Mouse (Mus musculus): ENCODE results near the gene Tchp. TPM values are rescaled to one million over a fixed set of nuclear protein-coding genes. Genes with fewer than 3 reads are reported as not detected.

The Tchp gene
- 6.5 and 9.4 TPM in 2 replicates for polyA plus RNA-seq (2012; rRNA removed)

DNA sequence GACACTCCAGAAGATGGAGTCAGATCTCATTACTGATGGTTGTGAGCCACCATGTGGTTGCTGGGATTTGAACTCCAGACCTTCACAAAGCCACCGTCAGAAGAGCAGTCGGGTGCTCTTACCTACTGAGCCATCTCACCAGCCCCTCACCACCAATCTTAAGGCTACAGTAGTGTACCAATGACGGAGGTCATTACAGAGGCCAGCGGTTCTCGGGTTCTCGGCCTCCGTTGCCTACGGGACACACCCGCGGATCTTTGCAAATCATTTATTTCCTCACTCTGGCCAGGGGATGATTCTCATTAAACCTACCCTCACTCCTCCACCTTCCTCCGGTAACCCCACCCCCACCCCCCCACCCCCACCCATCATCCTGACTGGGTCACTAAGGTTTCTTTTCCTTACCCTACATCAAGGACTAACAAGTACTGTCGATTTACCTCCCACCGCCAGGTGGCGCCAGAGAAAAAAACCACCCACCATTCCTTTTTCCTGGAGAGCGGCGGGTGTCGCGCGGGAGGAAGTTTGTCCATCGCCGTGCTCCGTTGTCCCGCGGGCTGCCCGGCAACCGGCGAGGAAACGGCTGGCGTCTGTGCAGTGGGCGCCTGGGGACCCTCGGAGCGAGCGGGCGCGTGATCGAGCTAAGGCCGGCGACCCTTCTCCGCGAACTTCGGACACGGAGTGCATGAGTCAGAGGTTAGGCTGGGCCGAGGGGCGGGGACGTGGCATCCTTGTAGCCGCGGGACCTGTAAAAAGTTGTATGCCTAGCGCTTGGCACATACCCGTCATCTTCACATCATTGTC lies at the start of gene Tchp:
Tchp (plus strand) TSS at position 496 of the 804 bp plus-strand sequence.
- DNase-seq (ENCODE audit: low read depth, low spot score): peak; percentile 83
- 4% methylated on average over 49 of the region's 49 CpGs for WGBS

DNA sequence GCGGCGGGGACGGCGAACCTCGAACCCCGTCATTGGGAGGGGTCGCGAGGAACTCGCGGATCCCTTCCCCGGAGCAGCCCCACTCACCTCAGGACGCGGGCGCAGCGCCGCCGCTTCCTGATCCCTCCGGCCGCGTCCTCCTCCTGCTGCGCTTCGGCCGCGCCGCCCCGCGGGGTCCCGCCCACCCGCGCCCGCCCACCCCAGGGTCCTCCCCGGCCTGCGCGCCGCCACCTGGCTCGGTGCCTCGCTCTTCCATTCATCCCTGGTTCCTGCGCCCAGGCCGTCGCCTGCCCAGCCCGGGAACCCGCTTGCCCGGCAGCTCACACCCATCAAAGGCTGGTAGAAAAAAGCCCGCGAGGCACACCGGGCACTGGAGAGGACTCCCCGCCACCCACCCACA lies 49.3 kb upstream of the Tchp start, which contains the start of gene Trpv4:
Trpv4 (minus strand) TSS at position 167 of the 400 bp plus-strand sequence.
- WGBS: 1% methylated on average over 47 of the region's 47 CpGs
- DNase-seq (ENCODE audit: low read depth, low spot score): no peak

DNA sequence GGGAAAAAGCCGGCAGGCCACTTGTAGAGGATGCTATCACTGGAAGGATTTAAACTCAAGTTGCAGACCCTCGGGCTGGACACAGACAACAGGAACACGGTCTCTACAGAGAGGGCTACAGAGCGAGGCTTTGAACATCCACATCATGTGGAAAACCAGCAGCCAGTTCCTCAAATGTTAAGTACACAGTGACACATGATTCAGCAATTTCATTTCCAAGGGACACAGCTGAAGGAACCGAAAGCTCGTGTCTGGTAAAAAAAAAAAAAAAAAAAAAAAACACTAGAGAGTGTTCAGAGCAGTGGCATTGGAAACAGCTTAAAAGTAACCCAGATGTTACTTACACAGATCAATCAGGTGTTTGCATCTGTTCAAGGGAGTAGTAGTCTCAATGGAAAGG lies 46.5 kb upstream of the Tchp start:
- DNase-seq (ENCODE audit: low read depth, low spot score): no peak
- WGBS: 46% methylated on average over 6 of the region's 6 CpGs

DNA sequence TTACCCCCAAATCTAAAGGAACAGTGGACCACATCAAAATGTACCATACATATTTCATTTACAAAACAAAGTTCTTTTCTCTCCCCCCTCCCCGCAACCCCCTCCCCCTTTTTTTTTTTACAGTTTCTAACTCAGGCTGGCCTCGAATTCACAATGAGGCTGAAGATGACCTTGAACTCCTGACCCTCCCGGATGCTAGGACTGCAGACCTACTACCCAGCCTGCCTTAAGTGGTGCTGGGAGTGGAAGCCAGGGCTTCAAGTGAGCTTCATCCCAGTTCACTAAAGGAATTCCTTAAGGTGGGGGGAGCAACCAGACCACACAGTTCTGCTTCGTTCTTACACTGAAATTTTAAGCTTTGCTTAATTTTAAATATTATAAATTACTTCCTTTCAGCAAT lies 43.4 kb upstream of the Tchp start:
- 64% methylated on average over 4 of the region's 4 CpGs for WGBS
- DNase-seq (ENCODE audit: low read depth, low spot score): no peak

DNA sequence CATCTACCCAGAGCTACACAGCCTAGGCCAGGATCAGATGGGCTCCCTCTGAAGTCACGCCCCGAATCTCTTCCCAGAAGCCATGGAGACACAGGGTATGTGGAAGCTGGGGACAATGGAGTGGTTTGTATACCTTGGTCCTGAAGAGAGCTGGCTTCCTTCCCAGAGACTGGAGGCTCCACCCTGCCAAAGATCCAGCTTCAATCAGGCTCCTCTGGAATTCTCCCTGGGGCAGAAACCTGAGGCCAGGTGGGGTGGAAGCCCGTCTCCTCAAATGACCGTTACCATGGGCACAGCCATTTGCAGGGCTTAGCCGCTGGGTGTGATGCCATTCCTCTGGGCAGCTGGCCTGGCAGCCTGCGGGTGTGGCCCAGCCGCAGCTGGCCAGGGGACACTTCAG lies 42.8 kb upstream of the Tchp start:
- WGBS: 26% methylated on average over 7 of the region's 7 CpGs
- no peak for DNase-seq (ENCODE audit: low read depth, low spot score)

DNA sequence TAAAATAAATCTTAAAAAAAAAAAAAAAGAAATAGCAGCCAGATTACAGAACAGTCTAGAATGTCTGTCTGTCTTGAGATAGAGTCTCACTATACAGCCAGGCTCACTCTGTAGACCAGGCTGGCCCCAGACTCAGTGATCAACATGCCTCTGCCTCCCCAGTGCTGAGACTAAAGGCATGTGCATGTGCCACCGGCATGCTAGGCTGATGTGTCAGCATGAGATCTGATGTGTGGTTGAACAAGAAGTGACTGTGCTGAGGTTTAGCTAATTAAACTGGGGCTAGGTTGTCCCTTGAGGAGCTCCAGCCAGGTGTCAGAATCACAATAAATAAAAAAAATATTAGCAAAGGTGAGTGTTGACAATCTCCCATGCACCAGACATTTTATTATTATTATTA lies 40.9 kb upstream of the Tchp start:
- 61% methylated on average over 1 of the region's 1 CpGs for WGBS
- no peak for DNase-seq (ENCODE audit: low read depth, low spot score)

DNA sequence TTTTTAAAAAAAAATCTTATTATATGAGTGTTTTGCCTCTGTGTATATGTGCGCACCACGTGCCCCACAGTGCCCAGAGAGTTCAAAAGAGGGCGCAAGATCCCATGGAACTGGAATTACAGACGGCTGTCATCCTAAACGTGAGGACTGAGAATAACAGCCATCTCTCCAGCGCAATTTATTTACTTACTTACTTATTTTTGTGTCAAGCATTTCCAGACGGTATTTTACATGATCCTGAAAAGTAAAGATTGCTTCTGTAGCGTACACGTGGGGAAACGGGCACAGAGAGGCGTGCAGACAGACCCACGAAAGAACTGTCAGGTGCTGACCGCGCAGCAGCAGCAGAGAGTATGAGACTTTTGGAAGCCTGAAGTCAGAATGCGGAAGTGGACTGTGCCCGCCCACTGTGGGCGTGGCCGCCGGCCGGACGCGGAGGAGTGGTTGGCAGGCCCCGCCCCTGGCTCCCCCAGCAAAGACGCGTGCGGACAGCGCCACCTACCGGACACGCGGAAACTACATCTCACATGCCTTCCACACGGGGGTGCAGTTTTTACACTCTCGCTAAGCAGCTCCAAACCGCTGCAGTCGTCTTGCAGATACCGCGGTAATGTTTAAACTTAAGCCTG lies 40.2 kb upstream of the Tchp start:
- peak; percentile 85 for DNase-seq (ENCODE audit: low read depth, low spot score)
- WGBS: 1% methylated on average over 36 of the region's 36 CpGs

DNA sequence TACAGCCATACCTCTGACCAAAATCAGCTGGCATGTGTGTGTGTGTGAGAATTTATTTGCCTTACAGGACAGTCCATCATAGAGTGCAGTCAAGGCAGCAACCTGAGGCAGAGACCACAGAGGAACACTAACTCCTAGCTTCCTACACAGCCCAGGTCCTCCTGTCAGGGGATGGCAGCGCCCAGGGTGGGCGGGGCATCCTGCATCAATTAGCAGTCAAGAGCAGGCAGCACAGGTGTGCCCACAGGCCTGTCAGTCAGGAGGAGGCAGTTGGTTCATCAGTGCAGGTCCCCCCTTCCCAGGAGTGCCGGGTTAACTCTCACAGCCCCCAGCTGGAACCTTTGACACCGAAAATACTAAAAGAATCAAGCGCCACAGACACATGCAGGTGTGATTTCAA lies 38.5 kb upstream of the Tchp start:
- WGBS: 92% methylated on average over 5 of the region's 5 CpGs
- no peak for DNase-seq (ENCODE audit: low read depth, low spot score)

DNA sequence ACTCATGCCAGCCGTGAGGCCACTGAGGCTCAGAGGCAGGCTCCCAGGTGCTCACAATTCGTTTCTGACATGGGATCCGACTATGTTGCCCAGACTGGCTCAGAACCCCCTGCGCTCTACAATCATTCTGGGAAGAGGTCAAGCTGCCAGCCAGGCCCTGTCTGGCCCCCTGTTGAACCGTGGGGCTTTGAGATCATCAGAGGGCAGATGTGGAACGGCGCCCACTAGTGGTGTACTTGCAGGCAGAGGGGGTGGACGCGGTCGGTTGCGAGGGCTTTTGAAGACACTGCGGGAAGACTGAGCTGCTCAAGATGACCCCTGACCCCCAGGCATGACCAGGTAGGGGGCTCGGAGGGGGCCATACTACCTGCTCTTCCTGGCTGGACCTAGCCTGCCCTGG lies 34.4 kb upstream of the Tchp start:
- whole genome bisulfite sequencing: 90% methylated on average over 13 of the region's 13 CpGs
- no peak for DNase-seq (ENCODE audit: low read depth, low spot score)

DNA sequence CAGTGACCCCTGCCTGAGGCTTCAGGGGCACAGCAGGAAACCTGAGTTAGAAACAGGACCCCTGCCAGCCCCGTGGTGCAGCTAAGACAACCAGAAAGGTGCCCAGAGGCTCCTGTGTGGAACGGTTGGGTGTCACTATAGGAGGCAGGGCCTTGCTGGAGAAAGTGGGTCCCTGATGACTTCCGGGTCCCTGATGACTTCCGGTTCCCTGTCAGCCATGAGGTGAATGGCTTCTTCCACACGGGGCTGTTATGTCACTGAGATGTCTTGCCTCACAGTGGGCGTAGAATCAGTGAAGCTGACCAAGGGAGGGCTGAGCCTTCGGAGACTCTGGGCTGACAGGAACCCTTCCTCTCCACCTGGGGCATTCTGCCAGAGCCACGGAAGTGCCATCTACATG lies 33.0 kb upstream of the Tchp start:
- DNase-seq (ENCODE audit: low read depth, low spot score): no peak
- WGBS: 84% methylated on average over 8 of the region's 8 CpGs

DNA sequence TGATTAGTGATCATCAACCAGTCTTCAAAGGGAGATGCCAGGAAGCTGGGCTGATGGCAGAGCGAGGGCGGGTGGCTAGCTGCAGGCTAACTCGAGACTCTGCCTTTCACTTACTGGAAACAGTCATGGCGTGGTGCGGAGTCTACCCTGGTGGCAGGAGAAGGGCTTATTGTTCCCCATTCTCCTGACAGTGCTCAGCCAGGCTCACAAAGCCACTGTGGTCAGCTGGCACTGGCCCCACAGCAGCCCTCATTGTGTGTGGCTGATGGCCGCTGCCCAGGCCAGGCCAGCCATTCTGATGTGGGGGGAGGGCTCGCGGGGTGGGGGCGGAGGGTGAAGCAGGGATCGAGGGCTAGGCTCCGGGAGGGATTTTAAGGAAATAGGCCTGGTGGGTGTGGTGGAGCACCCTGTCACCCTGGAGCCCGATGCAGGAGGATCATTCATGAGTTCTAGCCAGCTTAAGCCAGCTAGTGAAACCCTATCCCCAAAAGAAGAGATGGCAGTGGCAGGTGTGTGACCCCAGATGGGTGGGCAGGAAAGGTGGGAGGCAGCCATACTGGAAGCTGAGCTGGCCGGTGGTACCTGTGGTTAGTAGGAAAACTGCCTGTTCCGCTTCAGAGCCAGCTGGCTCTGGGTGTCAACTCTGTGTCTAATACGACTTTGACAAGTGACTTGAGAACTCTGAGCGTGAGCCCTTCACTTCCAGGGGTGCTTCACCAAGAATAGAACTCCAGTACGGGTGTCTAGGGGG lies 27.5 kb upstream of the Tchp start:
- WGBS: 79% methylated on average over 17 of the region's 17 CpGs
- no peak for DNase-seq (ENCODE audit: low read depth, low spot score)

DNA sequence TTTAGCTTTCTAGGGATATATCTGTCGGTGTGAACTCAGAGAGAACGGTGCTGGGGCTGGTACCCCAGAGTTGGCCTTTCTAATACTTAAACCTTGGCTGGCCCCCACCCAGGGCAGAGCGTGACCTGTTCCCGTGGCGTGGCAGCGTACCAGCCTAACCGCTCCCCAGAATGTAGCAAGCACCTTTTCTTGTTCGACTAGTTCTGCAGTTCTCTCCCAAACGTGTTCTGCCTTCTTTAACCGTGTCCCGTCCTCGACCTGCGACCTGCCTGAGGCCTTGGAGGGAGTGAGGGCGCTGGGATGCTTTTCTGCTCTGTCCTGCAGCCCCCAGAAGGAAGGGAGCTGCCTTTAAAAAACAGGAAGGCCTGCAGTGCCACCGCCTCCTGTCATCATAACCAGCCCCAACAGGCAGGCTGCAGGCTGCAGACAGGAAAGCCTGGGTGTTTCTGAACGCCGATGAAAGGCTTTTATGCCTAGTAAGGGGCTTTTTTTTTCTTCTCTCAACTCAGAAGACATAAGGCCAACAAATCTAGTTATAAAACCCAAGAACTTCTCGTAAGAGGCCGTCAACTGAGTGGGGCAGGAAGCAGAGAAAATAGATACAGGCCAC lies 26.8 kb upstream of the Tchp start:
- no peak for DNase-seq (ENCODE audit: low read depth, low spot score)
- 55% methylated on average over 19 of the region's 19 CpGs for WGBS

DNA sequence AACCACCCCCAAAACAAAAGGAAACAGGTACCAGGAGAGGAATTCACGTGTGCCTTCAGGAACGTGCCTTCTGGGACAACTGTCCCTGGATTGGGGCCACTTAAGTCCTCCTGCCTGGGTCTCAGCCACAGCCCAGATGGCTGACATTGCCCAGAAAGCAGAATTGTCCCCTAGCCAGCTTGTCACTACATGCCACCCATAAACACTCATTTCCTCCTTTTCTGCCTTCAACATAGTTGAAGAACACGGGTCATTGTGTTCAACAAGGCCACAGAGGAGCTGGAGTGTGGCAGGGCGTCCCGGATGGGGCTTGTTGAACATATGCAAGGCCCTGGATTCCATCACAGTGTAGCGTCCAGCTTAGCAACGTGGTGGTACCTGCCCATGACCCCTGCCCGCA lies 25.8 kb upstream of the Tchp start:
- 62% methylated on average over 8 of the region's 8 CpGs for WGBS
- DNase-seq (ENCODE audit: low read depth, low spot score): no peak

DNA sequence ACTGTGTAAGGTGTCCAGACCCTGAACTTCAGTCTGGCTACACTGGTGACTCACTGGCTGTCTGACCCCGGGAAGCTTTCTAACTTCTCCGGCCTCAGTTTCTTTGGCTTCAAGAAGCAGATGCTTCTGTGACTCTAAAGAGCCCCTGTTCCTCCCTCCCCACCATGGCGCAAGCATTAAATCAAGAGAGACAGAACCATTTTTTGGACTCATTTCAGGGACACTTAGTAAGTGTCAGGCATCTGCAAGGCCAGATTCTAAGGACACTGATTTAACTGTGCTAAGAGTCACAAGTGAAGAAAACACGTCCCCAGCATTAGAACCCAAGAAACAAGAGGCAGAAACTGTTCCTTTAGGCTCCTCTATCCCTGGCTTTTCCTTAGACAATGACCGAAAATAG lies 21.6 kb upstream of the Tchp start:
- WGBS: 90% methylated on average over 5 of the region's 5 CpGs

DNA sequence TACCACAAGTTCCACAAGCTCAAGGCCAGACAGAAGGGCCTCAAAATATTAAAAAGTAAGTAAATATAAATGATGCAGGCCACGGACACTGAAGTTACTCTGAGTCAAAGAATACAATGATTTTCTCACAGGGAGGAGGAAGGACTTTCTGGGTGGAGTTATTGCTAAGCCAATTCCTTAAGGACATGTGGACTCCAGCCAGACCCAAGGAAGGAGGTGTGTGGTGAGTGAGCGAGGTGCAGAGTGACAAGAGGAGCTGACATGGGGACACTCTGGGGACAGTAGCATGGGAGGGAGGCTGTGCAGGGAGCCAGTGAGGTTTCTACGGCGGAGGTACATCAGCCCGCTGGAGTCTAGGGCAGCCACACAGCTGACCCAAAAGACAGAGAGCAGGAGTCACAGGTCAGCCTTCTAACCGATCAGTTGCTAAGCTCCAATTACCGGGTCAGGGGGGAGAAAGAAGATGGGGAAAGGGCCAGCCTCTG lies 20.8 kb upstream of the Tchp start:
- WGBS: 45% methylated on average over 7 of the region's 7 CpGs
- DNase-seq (ENCODE audit: low read depth, low spot score): no peak

More for the DNA sequence above, 21.6 kb upstream of the Tchp start:
- no peak for DNase-seq (ENCODE audit: low read depth, low spot score)

DNA sequence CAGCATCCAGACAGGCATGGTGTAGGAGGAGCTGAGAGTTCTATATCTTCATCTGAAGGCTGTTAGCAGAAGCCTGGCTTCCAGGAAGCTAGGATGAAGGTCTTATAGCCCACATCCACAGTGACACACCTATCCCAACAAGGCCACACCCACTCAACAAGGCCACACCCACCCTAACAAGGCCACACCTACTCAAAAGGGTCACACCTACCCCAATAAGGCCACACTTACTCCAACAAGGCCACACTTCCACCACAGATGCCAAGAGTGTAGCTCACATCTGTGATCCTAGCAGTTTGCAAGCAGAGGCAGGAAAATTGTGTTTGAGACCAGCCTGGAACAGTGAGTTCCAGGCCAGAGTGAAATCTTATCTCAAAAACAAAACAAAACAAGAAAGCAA lies 19.7 kb upstream of the Tchp start:
- DNase-seq (ENCODE audit: low read depth, low spot score): no peak

DNA sequence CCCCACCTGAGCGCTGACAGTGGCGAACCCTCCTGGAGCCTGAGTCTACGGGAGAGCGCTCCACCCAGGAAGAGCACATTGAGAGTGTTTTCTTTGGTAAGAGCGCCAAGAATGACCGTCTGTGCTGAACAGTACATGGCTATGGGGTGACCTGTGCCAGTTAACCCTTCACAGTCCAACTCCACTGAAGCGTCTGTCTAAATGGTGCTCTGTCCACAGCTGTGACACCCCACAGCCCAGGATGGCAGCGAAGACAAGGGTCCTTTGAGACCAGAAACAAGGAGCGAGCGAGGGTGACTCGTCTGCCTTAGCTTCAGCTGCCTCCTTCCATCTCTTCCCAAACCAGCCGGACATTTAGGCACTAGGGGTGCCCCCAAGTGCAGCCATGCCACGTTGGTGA lies 18.9 kb upstream of the Tchp start:
- WGBS: 83% methylated on average over 13 of the region's 13 CpGs
- DNase-seq (ENCODE audit: low read depth, low spot score): no peak

DNA sequence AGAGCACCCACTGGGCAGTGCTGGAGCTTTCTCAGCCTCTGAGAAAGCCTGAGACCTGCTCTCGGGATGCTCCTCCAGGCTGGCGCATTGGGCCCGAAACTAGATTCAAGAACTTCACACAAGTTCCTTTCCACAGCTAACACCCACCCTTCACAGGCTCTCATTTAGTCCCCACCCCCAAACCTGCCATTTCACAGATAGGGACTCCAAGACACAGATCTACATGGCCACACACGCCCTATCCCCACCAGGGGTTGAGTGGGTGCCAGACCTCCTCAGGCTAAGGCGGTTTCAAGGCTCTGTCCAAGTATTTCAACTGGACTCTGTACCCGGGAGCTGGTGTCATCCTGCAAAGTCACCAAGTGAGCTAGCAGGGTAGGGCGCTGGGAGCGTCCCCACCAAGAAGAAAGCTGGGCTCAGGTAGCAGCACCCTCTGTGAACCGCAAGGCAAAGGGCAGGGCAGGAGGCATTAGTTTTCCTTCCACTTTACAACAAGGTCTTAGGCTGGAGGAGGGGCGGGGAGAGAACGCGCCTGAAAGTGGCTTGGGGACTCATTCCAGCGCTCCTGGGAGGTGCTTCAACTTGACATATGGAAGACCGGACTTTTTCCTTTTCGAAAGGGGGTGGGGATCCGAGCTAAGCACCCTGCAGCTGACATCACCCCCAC lies 17.7 kb upstream of the Tchp start:
- no peak for DNase-seq (ENCODE audit: low read depth, low spot score)
- WGBS: 12% methylated on average over 16 of the region's 16 CpGs
